ENCODE assay signal across 8 mouse cellular contexts in the genomic region with DNA sequence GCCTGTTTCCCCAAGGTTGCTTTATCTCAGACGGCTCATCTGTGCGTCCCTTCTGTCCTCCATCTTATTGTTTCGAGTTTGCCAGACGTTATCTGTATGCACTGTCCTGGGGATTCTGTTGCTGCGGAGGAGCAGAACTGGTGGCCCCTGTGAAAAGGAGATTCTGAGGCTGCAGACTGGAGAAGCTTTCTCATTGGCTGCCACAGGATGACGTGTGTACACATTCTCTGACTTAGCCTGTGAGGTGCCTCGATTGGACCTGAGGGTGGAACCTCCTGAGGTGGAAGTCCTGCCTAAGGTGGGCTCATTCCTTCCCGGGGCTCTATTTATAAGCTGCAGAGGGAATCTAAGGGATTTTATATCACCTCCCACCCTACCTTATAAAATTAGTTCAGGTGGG. TPM values are rescaled to one million over a fixed set of nuclear protein-coding genes. Genes with fewer than 3 reads are reported as not detected.
DNase-seq lines count a peak whose midpoint lies in the region; ATAC-seq and TF ChIP-seq lines count a peak whose summit lies in the region.

No protein-coding gene starts in this region.

- 0 out of 2 replicates have a peak overlapping the region, but pooled peaks have one; percentile 24 for H3K9ac ChIP-seq in heart, embryonic 12.5 days
- H3K9ac ChIP-seq in forebrain, embryonic 14.5 days (ENCODE audit: low read length), result no peak overlapping the region
- no peak overlapping the region for H3K9ac ChIP-seq in liver, postnatal 0 days (replicated peaks)

- peak overlapping the region; percentile 41 for H3K27ac ChIP-seq in heart, embryonic 12.5 days (ENCODE audit: poor library complexity, severe bottlenecking)
- H3K27ac ChIP-seq in forebrain, embryonic 14.5 days (ENCODE audit: low read depth, low read length), result no peak overlapping the region
- peak overlapping the region; percentile 42; the same call in 1 of the 2 replicates for H3K27ac ChIP-seq in liver, postnatal 0 days (ENCODE audit: low read depth)
- H3K27ac ChIP-seq in kidney, adult 2 months (ENCODE audit: insufficient read depth, low read depth, low read length), result no peak overlapping the region

- DNase-seq in heart, adult 11 months, result no peak
- peak; percentile 90 for DNase-seq in G1E (ENCODE audit: low spot score)
- no peak for DNase-seq in forebrain, embryonic 14.5 days (ENCODE audit: low spot score)
- DNase-seq in liver, postnatal 0 days, result peak; percentile 50
- DNase-seq in urinary bladder, postnatal 36 days (ENCODE audit: low spot score in 2 of 2), result no peak
- no peak for DNase-seq in lung, postnatal 4 days
- no peak for DNase-seq in kidney, adult 2 months

- ATAC-seq in heart, embryonic 12.5 days (ENCODE audit: insufficient number of reproducible peaks, low FRiP score), result peak; percentile 95
- ATAC-seq in G1E (ENCODE audit: extremely low read depth, insufficient number of reproducible peaks, low FRiP score, poor library complexity, severe bottlenecking), result peak; percentile 94
- 0 out of 2 replicates have a peak, but pooled peaks have one; percentile 10 for ATAC-seq in forebrain, embryonic 14.5 days
- peak; percentile 95 for ATAC-seq in liver, postnatal 0 days

- peaks cover 8% of the 10 kb centered on the region; the same call in 1 of the 2 replicates for H3K36me3 ChIP-seq in heart, embryonic 12.5 days
- peaks cover 28% of the 10 kb centered on the region for H3K36me3 ChIP-seq in G1E (replicated peaks)
- H3K36me3 ChIP-seq in forebrain, embryonic 14.5 days (ENCODE audit: control insufficient read depth, insufficient read depth, low read length), result no peaks in the 10 kb centered on the region
- H3K36me3 ChIP-seq in liver, postnatal 0 days (replicated peaks; ENCODE audit: insufficient read depth, low read length), result no peaks in the 10 kb centered on the region
- H3K36me3 ChIP-seq in kidney, adult 2 months (ENCODE audit: control insufficient read depth, insufficient read depth, low read length), result no peaks in the 10 kb centered on the region

- peak overlapping the region; percentile 28 for H3K4me3 ChIP-seq in heart, embryonic 12.5 days
- H3K4me3 ChIP-seq in G1E (ENCODE audit: low read depth, low read length), result peak overlapping the region; percentile 62; the same call in 1 of the 2 replicates
- no peak overlapping the region for H3K4me3 ChIP-seq in forebrain, embryonic 14.5 days (ENCODE audit: low read depth, low read length)
- peak overlapping the region; percentile 25 for H3K4me3 ChIP-seq in liver, postnatal 0 days (ENCODE audit: low read depth, low read length)
- H3K4me3 ChIP-seq in kidney, adult 2 months (ENCODE audit: insufficient read depth, low read depth, low read length), result no peak overlapping the region

- 19% methylated on average over 8 of the region's 8 CpGs for WGBS in heart, embryonic 12.5 days
- 27% methylated on average over 8 of the region's 8 CpGs for WGBS in forebrain, embryonic 14.5 days
- WGBS in liver, postnatal 0 days (ENCODE audit: insufficient replicate concordance), result 44% methylated on average over 8 of the region's 8 CpGs
- WGBS in kidney, adult 2 months, result 73% methylated on average over 8 of the region's 8 CpGs

- no peak for TF ChIP-seq CTCF in G1E (IDR thresholded peaks at IDR 0.05; ENCODE audit: low read depth, low read length)
- TF ChIP-seq CTCF in liver, postnatal 0 days (IDR thresholded peaks at IDR 0.05; ENCODE audit: low read depth), result no peak
- TF ChIP-seq CTCF in kidney, adult 2 months (conservative IDR thresholded peaks at IDR 0.05; ENCODE audit: insufficient read depth, insufficient read length, low read depth, low read length), result no peak

- H3K9me3 ChIP-seq in heart, embryonic 12.5 days (replicated peaks), result no peaks in the 10 kb centered on the region
- H3K9me3 ChIP-seq in G1E (replicated peaks), result no peaks in the 10 kb centered on the region
- no peaks in the 10 kb centered on the region for H3K9me3 ChIP-seq in forebrain, embryonic 14.5 days (replicated peaks; ENCODE audit: control insufficient read depth, low read length)
- no peaks in the 10 kb centered on the region for H3K9me3 ChIP-seq in liver, postnatal 0 days (ENCODE audit: low read length)

- peaks cover 58% of the 10 kb centered on the region for H3K4me1 ChIP-seq in heart, embryonic 12.5 days (replicated peaks)
- peaks cover 79% of the 10 kb centered on the region for H3K4me1 ChIP-seq in G1E (ENCODE audit: insufficient read depth, low read depth, low read length)
- H3K4me1 ChIP-seq in forebrain, embryonic 14.5 days (ENCODE audit: control insufficient read depth, insufficient read depth, low read length), result peaks cover 15% of the 10 kb centered on the region
- peaks cover 15% of the 10 kb centered on the region for H3K4me1 ChIP-seq in liver, postnatal 0 days (ENCODE audit: insufficient read depth)
- H3K4me1 ChIP-seq in kidney, adult 2 months (ENCODE audit: control insufficient read depth, insufficient read depth, low read length), result peaks cover 13% of the 10 kb centered on the region; the same call in 1 of the 2 replicates

- H3K27me3 ChIP-seq in heart, embryonic 12.5 days (replicated peaks), result no peaks in the 10 kb centered on the region
- H3K27me3 ChIP-seq in G1E (ENCODE audit: insufficient read depth, low read length), result no peaks in the 10 kb centered on the region
- H3K27me3 ChIP-seq in forebrain, embryonic 14.5 days (replicated peaks; ENCODE audit: control insufficient read depth, insufficient read depth, low read length), result no peaks in the 10 kb centered on the region
- no peaks in the 10 kb centered on the region for H3K27me3 ChIP-seq in liver, postnatal 0 days (ENCODE audit: insufficient read depth, low read length)
- no peaks in the 10 kb centered on the region for H3K27me3 ChIP-seq in kidney, adult 2 months (replicated peaks; ENCODE audit: control insufficient read depth, insufficient read depth, low read length)

- peak overlapping the region; percentile 58 for H3K4me2 ChIP-seq in heart, embryonic 12.5 days
- 0 out of 2 replicates have a peak overlapping the region, but pooled peaks have one; percentile 16 for H3K4me2 ChIP-seq in forebrain, embryonic 14.5 days (ENCODE audit: low read length)
- H3K4me2 ChIP-seq in liver, postnatal 0 days (ENCODE audit: low read depth, low read length), result peak overlapping the region; percentile 65

- TF ChIP-seq EP300 in liver, postnatal 0 days (IDR thresholded peaks at IDR 0.05; ENCODE audit: low read depth), result no peak

- TF ChIP-seq POLR2A in kidney, adult 2 months (IDR thresholded peaks at IDR 0.05; ENCODE audit: low read depth, low read length), result no peak

RNA-seq across cellular contexts. Expression of gene Znrf1, which starts 37.7 kb away (rescaled TPM):
- 33.1 and 35.1 TPM in 2 replicates for polyA plus RNA-seq in heart, embryonic 12.5 days (2016; fragmentation: Nextera tagmentation; extraction: Ambion mirVana)
- total RNA-seq in G1E (2014; fragmentation: Nextera tagmentation) (47.6 and 48.8 TPM in 2 replicates), G1E (2017) (22.8 and 36.1 TPM in 2 replicates)
- polyA plus RNA-seq in G1E (2012), result 62.8 and 65.5 TPM in 2 replicates
- 55.3 and 64.6 TPM in 2 replicates for polyA plus RNA-seq in forebrain, embryonic 14.5 days (2014; fragmentation: Nextera tagmentation; extraction: Ambion mirVana)
- 6.3 and 7.2 TPM in 2 replicates for polyA plus RNA-seq in liver, postnatal 0 days (2015; fragmentation: Nextera tagmentation; extraction: Ambion mirVana)
- polyA plus RNA-seq in kidney, adult 2 months (2012; rRNA removed), result 38.5 and 39.7 TPM in 2 replicates

RNA-seq across cellular contexts. Expression of gene Wdr59, which starts 51.7 kb away (rescaled TPM):
- 4.7 and 4.9 TPM in 2 replicates for polyA plus RNA-seq in heart, embryonic 12.5 days (2016; fragmentation: Nextera tagmentation; extraction: Ambion mirVana)
- total RNA-seq in G1E (2014; fragmentation: Nextera tagmentation), result 10.5 and 17.4 TPM in 2 replicates
- total RNA-seq in G1E (2017), result 5.9 and 6.7 TPM in 2 replicates
- 2.5 and 3.3 TPM in 2 replicates for polyA plus RNA-seq in G1E (2012)
- polyA plus RNA-seq in forebrain, embryonic 14.5 days (2014; fragmentation: Nextera tagmentation; extraction: Ambion mirVana), result 2.9 and 4.2 TPM in 2 replicates
- polyA plus RNA-seq in liver, postnatal 0 days (2015; fragmentation: Nextera tagmentation; extraction: Ambion mirVana), result 0.77 and 0.92 TPM in 2 replicates
- 6.9 and 7.4 TPM in 2 replicates for polyA plus RNA-seq in kidney, adult 2 months (2012; rRNA removed)

RNA-seq across cellular contexts. Expression of gene Ldhd, which starts 56.6 kb away (rescaled TPM):
- polyA plus RNA-seq in heart, embryonic 12.5 days (2016; fragmentation: Nextera tagmentation; extraction: Ambion mirVana), result 0.70 and 0.92 TPM in 2 replicates
- total RNA-seq in G1E (2014; fragmentation: Nextera tagmentation) (not detected in 2 replicates), G1E (2017) (0.12 and 0.16 TPM in 2 replicates)
- not detected in 2 replicates for polyA plus RNA-seq in G1E (2012)
- 0.20 and 0.22 TPM in 2 replicates for polyA plus RNA-seq in forebrain, embryonic 14.5 days (2014; fragmentation: Nextera tagmentation; extraction: Ambion mirVana)
- polyA plus RNA-seq in liver, postnatal 0 days (2015; fragmentation: Nextera tagmentation; extraction: Ambion mirVana), result 0.85 and 1.1 TPM in 2 replicates
- 336 and 441 TPM in 2 replicates for polyA plus RNA-seq in kidney, adult 2 months (2012; rRNA removed)

Comparison
In these comparisons a context has a peak if more than half of its experiments do, and no peak if none do; other contexts are left out.
1. ATAC-seq: peak in every context shown above with its lines; median percentile 95 in heart, embryonic 12.5 days; 95 in liver, postnatal 0 days; 94 in G1E; 10 in forebrain, embryonic 14.5 days.
2. H3K27ac ChIP-seq: peak in heart, embryonic 12.5 days (single experiment) and liver, postnatal 0 days (single experiment); none in forebrain, embryonic 14.5 days (single experiment) and kidney, adult 2 months (single experiment).
3. H3K4me3 ChIP-seq: peak in heart, embryonic 12.5 days (single experiment), G1E (single experiment) and liver, postnatal 0 days (single experiment); none in forebrain, embryonic 14.5 days (single experiment) and kidney, adult 2 months (single experiment).
4. DNase-seq: peak in G1E (single experiment) and liver, postnatal 0 days (single experiment); none in heart, adult 11 months (single experiment), forebrain, embryonic 14.5 days (single experiment), urinary bladder, postnatal 36 days (0 of 2), lung, postnatal 4 days (0 of 2) and kidney, adult 2 months (single experiment).
5. RNA of gene Ldhd, which starts 56.6 kb away (polyA plus RNA-seq): 336 to 441 TPM in kidney, adult 2 months; 0.85 to 1.1 TPM in liver, postnatal 0 days, 0.70 to 0.92 TPM in heart, embryonic 12.5 days, 0.20 to 0.22 TPM in forebrain, embryonic 14.5 days and not detected in G1E; every median in the first group is over 100 times any median in the second.
6. Peak in every context shown above with its lines, with median percentiles within 50 percentile points of each other: H3K4me2 ChIP-seq.